Mouse (Mus musculus) heart, postnatal 25 days (tissue): Measurements from ENCODE around the gene Atg16l2. TPM values are rescaled to one million over a fixed set of nuclear protein-coding genes. Genes with fewer than 3 reads are reported as not detected.

ENCODE experiments used
- DNase-seq: peaks from one replicate; pipeline ENCODE4 v3.0.0; 2022; ENCODE audit warnings: low spot score
- intact Hi-C: fragments of 180-260 bp; cut with DNase I; formaldehyde crosslinking; loops from one replicate; pipeline ENCODE4 v1.15.1; 2025
- total RNA-seq, 2 experiments: library from RNA; stranded (reverse); gene quantifications; 2 replicates each; pipeline ENCODE4 v1.2.3; 2021

Gene Atg16l2
- total RNA-seq, 2 experiments from 2014 or later = 11.4 to 12.6 TPM

GRCm38 (mm10) chr7:101295438-101295837 is 6.6 kb downstream of the Atg16l2 start:
- DNase-seq = no peak
- intact Hi-C loops = no loop called here

GRCm38 (mm10) chr7:101293611-101294010 is 8.4 kb downstream of the Atg16l2 start:
- no peak for DNase-seq
- intact Hi-C loops = no loop called here

GRCm38 (mm10) chr7:101293138-101293537 is 8.9 kb downstream of the Atg16l2 start:
- intact Hi-C loops = no loop called here
- no peak for DNase-seq

- intact Hi-C loops = no loop called here
- DNase-seq = no peak
Observed at GRCm38 (mm10) chr7:101292696-101293095, 9.4 kb downstream of the Atg16l2 start.

GRCm38 (mm10) chr7:101292086-101292485 is 10.0 kb downstream of the Atg16l2 start:
- intact Hi-C loops = no loop called here
- DNase-seq = no peak

- DNase-seq = no peak
- intact Hi-C loops = no loop called here
Observed at GRCm38 (mm10) chr7:101291641-101292040, 10.4 kb downstream of the Atg16l2 start.

GRCm38 (mm10) chr7:101291211-101291610 is 10.8 kb downstream of the Atg16l2 start:
- no peak for DNase-seq
- intact Hi-C loops = no loop called here

- DNase-seq = no peak
- intact Hi-C loops = no loop called here
Observed at GRCm38 (mm10) chr7:101290401-101290800, 11.7 kb downstream of the Atg16l2 start.

- DNase-seq = no peak
- intact Hi-C loops = loop anchor here (1.0 to 5.0 kb wide), 4 partner anchors 56 to 381 kb away; no protein-coding TSS in a partner anchor
Observed at GRCm38 (mm10) chr7:101288436-101288835, 13.6 kb downstream of the Atg16l2 start.

- DNase-seq = no peak
- intact Hi-C loops = loop anchor here (1.0 to 5.0 kb wide), 4 partner anchors 56 to 381 kb away; no protein-coding TSS in a partner anchor
Observed at GRCm38 (mm10) chr7:101287820-101288219, 14.2 kb downstream of the Atg16l2 start.

- DNase-seq = no peak
- intact Hi-C loops = loop anchor here (5.0 kb wide), 3 partner anchors 55 to 380 kb away; no protein-coding TSS in a partner anchor
Observed at GRCm38 (mm10) chr7:101286891-101287290, 15.2 kb downstream of the Atg16l2 start.

GRCm38 (mm10) chr7:101284504-101284903 is 17.5 kb downstream of the Atg16l2 start:
- DNase-seq = no peak
- intact Hi-C loops = no loop called here

- no peak for DNase-seq
- intact Hi-C loops = no loop called here
Observed at GRCm38 (mm10) chr7:101282721-101283120, 19.3 kb downstream of the Atg16l2 start.

- intact Hi-C loops = no loop called here
- DNase-seq = no peak
Observed at GRCm38 (mm10) chr7:101272466-101273160, 29.4 kb downstream of the Atg16l2 start.

- intact Hi-C loops = no loop called here
- DNase-seq = no peak
Observed at GRCm38 (mm10) chr7:101271602-101272001, 30.4 kb downstream of the Atg16l2 start.

- DNase-seq = no peak
- intact Hi-C loops = no loop called here
Observed at GRCm38 (mm10) chr7:101267457-101268259, 34.4 kb downstream of the Atg16l2 start.

- no peak for DNase-seq
- intact Hi-C loops = no loop called here
Observed at GRCm38 (mm10) chr7:101263511-101263910, 38.5 kb downstream of the Atg16l2 start.

- no peak for DNase-seq
- intact Hi-C loops = no loop called here
Observed at GRCm38 (mm10) chr7:101261941-101262546, 40.0 kb downstream of the Atg16l2 start.

- intact Hi-C loops = no loop called here
- no peak for DNase-seq
Observed at GRCm38 (mm10) chr7:101258482-101258881, 43.6 kb downstream of the Atg16l2 start.

GRCm38 (mm10) chr7:101253071-101253470 is 49.0 kb downstream of the Atg16l2 start:
- intact Hi-C loops = no loop called here

GRCm38 (mm10) chr7:101249173-101249572 is 52.9 kb downstream of the Atg16l2 start:
- no peak for DNase-seq
- intact Hi-C loops = no loop called here

More at GRCm38 (mm10) chr7:101253071-101253470, 49.0 kb downstream of the Atg16l2 start:
- DNase-seq = no peak
